Mouse (Mus musculus) heart, embryonic 16.5 days (tissue): ENCODE measurements at regions not wholly inside any gene's neighbourhood (a gene's known extent, or its start where the extent isn't known, plus 50 kb on each side); places are given as distances from the start of the nearest gene placed in this dataset.

Experiments used
- ATAC-seq: fragments of 200-750 bp; cut with Nextera tagmentation; replicated peaks from 2 replicates; pipeline ENCODE4 v1.8.0; 2017; ENCODE audit warnings: moderate number of reproducible peaks; ENCODE audit not compliant: insufficient read depth, low FRiP score; ENCODE audit errors: extremely low read depth
- H3K27ac ChIP-seq: fragments of 300-500 bp; sonication (generic); 2 replicates; pipeline ENCODE4 v1.5.1; 2014; ENCODE audit warnings: mild to moderate bottlenecking, low read length, control low read depth, moderate library complexity
- H3K27me3 ChIP-seq: fragments of 300-500 bp; sonication (generic); 2 replicates; pipeline ENCODE4 v1.6.1; 2014; ENCODE audit warnings: low read length, mixed read lengths; ENCODE audit not compliant: control insufficient read depth, insufficient read depth
- H3K36me3 ChIP-seq: fragments of 300-500 bp; sonication (generic); 2 replicates; pipeline ENCODE4 v1.6.1; 2014; ENCODE audit not compliant: control insufficient read depth, insufficient read depth
- H3K4me1 ChIP-seq: fragments of 300-500 bp; sonication (generic); 2 replicates; pipeline ENCODE4 v1.6.1; 2014; ENCODE audit warnings: low read length, mixed read lengths; ENCODE audit not compliant: control insufficient read depth, insufficient read depth
- H3K4me2 ChIP-seq: fragments of 300-500 bp; sonication (generic); 2 replicates; pipeline ENCODE4 v1.6.1; 2014; ENCODE audit warnings: low read depth, mild to moderate bottlenecking, control low read depth, low read length
- H3K4me3 ChIP-seq: fragments of 300-500 bp; sonication (generic); 2 replicates; pipeline ENCODE4 v1.5.1; 2014; ENCODE audit warnings: mild to moderate bottlenecking, control low read depth, low read length
- H3K9ac ChIP-seq: fragments of 300-500 bp; sonication (generic); 2 replicates; pipeline ENCODE4 v1.6.1; 2014; ENCODE audit warnings: low read length, control low read depth
- H3K9me3 ChIP-seq: fragments of 300-500 bp; sonication (generic); replicated peaks from 2 replicates; pipeline ENCODE4 v1.6.1; 2016; ENCODE audit warnings: low read length; ENCODE audit not compliant: control insufficient read depth
- WGBS: fragments of 180-500 bp; shearing (Covaris S2); extraction: QIAGEN DNeasy Blood & Tissue Kit; methylation state at CpG from one replicate; pipeline ENCODE4 v1.1.7; 2014; 5-methylcytosine and 5-hydroxymethylcytosine counted together

GRCm38 (mm10) chr3:54487844-54488243, 126.9 kb downstream of the Postn start:
- no peak overlapping the region for H3K4me3 ChIP-seq
- no peaks in the 10 kb centered on the region for H3K27me3 ChIP-seq
- 66% methylated on average over 4 of the region's 4 CpGs for WGBS
- H3K4me1 ChIP-seq = no peaks in the 10 kb centered on the region
- H3K9ac ChIP-seq = no peak overlapping the region
- ATAC-seq = no peak
- 0 out of 2 replicates have a peak, but pooled peaks cover 3% of the 10 kb centered on the region for H3K9me3 ChIP-seq
- no peaks in the 10 kb centered on the region for H3K36me3 ChIP-seq
- H3K4me2 ChIP-seq = no peak overlapping the region
- H3K27ac ChIP-seq = no peak overlapping the region

GRCm38 (mm10) chr3:54490249-54490900, 129.5 kb downstream of the Postn start:
- Histone ChIP-seq H3K4me2 (no peak overlapping the region), H3K27ac (no peak overlapping the region), H3K36me3 (no peaks in the 10 kb centered on the region), H3K27me3 (no peaks in the 10 kb centered on the region), H3K9ac (no peak overlapping the region), H3K4me1 (no peaks in the 10 kb centered on the region), H3K9me3 (0 out of 2 replicates have a peak, but pooled peaks cover 3% of the 10 kb centered on the region), H3K4me3 (no peak overlapping the region)
- no peak for ATAC-seq
- 77% methylated on average over 5 of the region's 5 CpGs for WGBS

GRCm38 (mm10) chr3:54493567-54493966, 132.7 kb downstream of the Postn start:
- ATAC-seq = no peak
- H3K27ac ChIP-seq = no peak overlapping the region
- WGBS = 58% methylated on average over 3 of the region's 3 CpGs

GRCm38 (mm10) chr3:54504997-54505396, 144.1 kb downstream of the Postn start:
- Histone ChIP-seq H3K4me1 (no peaks in the 10 kb centered on the region), H3K36me3 (no peaks in the 10 kb centered on the region), H3K27ac (no peak overlapping the region), H3K9ac (no peak overlapping the region), H3K4me3 (no peak overlapping the region), H3K4me2 (no peak overlapping the region), H3K27me3 (no peaks in the 10 kb centered on the region), H3K9me3 (no peaks in the 10 kb centered on the region)
- 66% methylated on average over 3 of the region's 3 CpGs for WGBS
- ATAC-seq = no peak

More at GRCm38 (mm10) chr3:54493567-54493966, 132.7 kb downstream of the Postn start:
- no peaks in the 10 kb centered on the region for H3K27me3 ChIP-seq
- no peak overlapping the region for H3K4me2 ChIP-seq
- H3K4me3 ChIP-seq = no peak overlapping the region
- no peaks in the 10 kb centered on the region for H3K4me1 ChIP-seq
- H3K9me3 ChIP-seq = no peaks in the 10 kb centered on the region
- H3K9ac ChIP-seq = no peak overlapping the region
- H3K36me3 ChIP-seq = no peaks in the 10 kb centered on the region

- no peak overlapping the region for H3K27ac ChIP-seq
- 88% methylated on average over 1 of the region's 1 CpGs for WGBS
- no peaks in the 10 kb centered on the region for H3K9me3 ChIP-seq
- no peaks in the 10 kb centered on the region for H3K4me1 ChIP-seq
- H3K36me3 ChIP-seq = no peaks in the 10 kb centered on the region
- no peaks in the 10 kb centered on the region for H3K27me3 ChIP-seq
- H3K4me2 ChIP-seq = no peak overlapping the region
- no peak overlapping the region for H3K9ac ChIP-seq
- ATAC-seq = no peak
- no peak overlapping the region for H3K4me3 ChIP-seq
Observed at GRCm38 (mm10) chr3:54507575-54507974, 146.7 kb downstream of the Postn start.

- no peak overlapping the region for H3K9ac ChIP-seq
Observed at GRCm38 (mm10) chr3:54508906-54509305, 148.0 kb downstream of the Postn start.

GRCm38 (mm10) chr3:54517251-54517650, 156.3 kb downstream of the Postn start:
- H3K36me3 ChIP-seq = no peaks in the 10 kb centered on the region
- no peak overlapping the region for H3K27ac ChIP-seq
- H3K4me3 ChIP-seq = no peak overlapping the region
- no peaks in the 10 kb centered on the region for H3K27me3 ChIP-seq
- ATAC-seq = no peak
- no peak overlapping the region for H3K4me2 ChIP-seq
- 81% methylated on average over 3 of the region's 3 CpGs for WGBS
- H3K9me3 ChIP-seq = 0 out of 2 replicates have a peak, but pooled peaks cover 4% of the 10 kb centered on the region
- H3K4me1 ChIP-seq = no peaks in the 10 kb centered on the region
- H3K9ac ChIP-seq = no peak overlapping the region

More at GRCm38 (mm10) chr3:54508906-54509305, 148.0 kb downstream of the Postn start:
- H3K9me3 ChIP-seq = no peaks in the 10 kb centered on the region
- H3K4me1 ChIP-seq = no peaks in the 10 kb centered on the region
- no peak overlapping the region for H3K27ac ChIP-seq
- no peaks in the 10 kb centered on the region for H3K36me3 ChIP-seq
- 66% methylated on average over 5 of the region's 5 CpGs for WGBS
- no peaks in the 10 kb centered on the region for H3K27me3 ChIP-seq
- no peak overlapping the region for H3K4me3 ChIP-seq
- H3K4me2 ChIP-seq = no peak overlapping the region
- ATAC-seq = no peak

- WGBS = 73% methylated on average over 2 of the region's 2 CpGs
- Histone ChIP-seq H3K4me2 (no peak overlapping the region), H3K36me3 (no peaks in the 10 kb centered on the region), H3K9ac (no peak overlapping the region), H3K4me3 (no peak overlapping the region), H3K9me3 (peaks cover 10% of the 10 kb centered on the region), H3K27ac (no peak overlapping the region), H3K27me3 (no peaks in the 10 kb centered on the region), H3K4me1 (no peaks in the 10 kb centered on the region)
- no peak for ATAC-seq
Observed at GRCm38 (mm10) chr3:54522716-54523115, 161.8 kb downstream of the Postn start.

- no peak overlapping the region for H3K4me2 ChIP-seq
- ATAC-seq = no peak
- H3K9ac ChIP-seq = no peak overlapping the region
- no peaks in the 10 kb centered on the region for H3K36me3 ChIP-seq
- WGBS = 84% methylated on average over 4 of the region's 4 CpGs
- no peaks in the 10 kb centered on the region for H3K4me1 ChIP-seq
- no peak overlapping the region for H3K27ac ChIP-seq
- H3K27me3 ChIP-seq = no peaks in the 10 kb centered on the region
- peaks cover 7% of the 10 kb centered on the region for H3K9me3 ChIP-seq
- H3K4me3 ChIP-seq = no peak overlapping the region
Observed at GRCm38 (mm10) chr3:54526618-54527017, 165.7 kb downstream of the Postn start.
